Mouse (Mus musculus) brain, embryonic 18.5 days (tissue): Measurements from ENCODE around the gene Panx3.

ENCODE experiments used
- DNase-seq: peaks from one replicate; pipeline ENCODE4 v3.0.0-alpha.2; 2012; ENCODE audit warnings: low read depth, low spot score

Gene Panx3

DNA sequence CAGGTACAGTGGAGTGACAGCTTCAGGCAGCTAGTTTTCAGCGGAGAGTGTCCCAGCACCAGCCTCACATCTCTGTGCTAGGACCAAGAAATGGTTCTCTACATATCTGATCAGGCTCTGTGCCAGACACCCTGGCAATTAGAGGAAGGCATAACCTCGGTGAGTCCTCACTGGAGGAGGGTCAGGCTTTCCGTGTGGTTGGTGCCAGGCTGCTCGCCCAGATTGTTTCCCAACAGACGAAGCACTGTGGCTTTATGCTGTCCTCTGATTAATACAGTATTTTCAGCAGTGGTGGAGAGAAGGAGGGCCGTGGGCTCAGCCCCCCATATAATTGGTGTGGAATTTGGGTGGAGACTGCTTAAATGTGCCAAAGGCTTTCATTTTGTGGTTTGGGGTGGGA is at the start of gene Panx3:
TSS of gene Panx3 (minus strand) at position 121 of the 400 bp plus-strand sequence.
- DNase-seq: no peak

DNA sequence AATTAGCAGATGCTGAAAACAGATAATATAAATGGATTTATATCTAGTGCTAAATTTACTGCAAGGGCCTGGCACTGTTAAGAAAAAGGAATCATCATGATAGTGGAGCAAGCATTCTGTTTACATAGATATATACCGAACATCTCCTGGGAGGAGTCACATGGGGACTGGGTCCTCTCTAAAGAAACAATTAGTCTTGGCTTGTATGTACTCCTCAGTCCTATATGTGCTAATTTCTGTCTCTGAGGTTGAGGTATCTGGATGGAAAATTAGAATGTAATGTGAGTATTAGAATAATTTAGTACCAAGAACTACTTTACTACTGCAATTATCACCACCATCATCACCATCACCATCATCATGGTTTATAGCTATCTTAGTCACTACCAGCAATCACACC is 47.1 kb upstream of the Panx3 start, which contains the start of gene Olfr160:
TSS of gene Olfr160 (minus strand) at position 101 of the 400 bp plus-strand sequence.
- DNase-seq: no peak

- no peak for DNase-seq
Observed at GRCm38 (mm10) chr9:37689970-37690686, 21.1 kb upstream of the Panx3 start.

GRCm38 (mm10) chr9:37687941-37688303 is 18.9 kb upstream of the Panx3 start:
- no peak for DNase-seq

- peak; percentile 63 for DNase-seq
Observed at GRCm38 (mm10) chr9:37687288-37687940, 18.4 kb upstream of the Panx3 start.

- DNase-seq: no peak
Observed at GRCm38 (mm10) chr9:37681123-37681522, 12.1 kb upstream of the Panx3 start.

DNA sequence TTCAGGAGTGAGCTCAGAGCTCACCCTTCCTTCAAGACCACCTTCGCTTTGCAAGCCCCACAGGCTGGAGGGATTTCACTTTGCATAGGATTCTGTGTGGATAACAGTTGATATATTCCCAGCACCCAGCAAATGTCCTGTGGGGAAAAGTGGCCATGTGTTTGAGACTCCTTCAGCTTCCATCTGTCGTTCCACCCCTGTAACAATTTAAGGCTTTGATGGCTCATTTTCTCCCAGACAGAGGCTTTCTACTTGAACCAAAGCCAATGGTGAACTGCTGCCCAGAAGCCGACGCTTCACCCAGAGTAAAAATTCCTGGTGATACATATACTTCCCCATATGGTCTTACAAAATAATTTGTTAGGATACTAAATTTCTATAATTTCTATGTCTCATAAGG is 6.3 kb upstream of the Panx3 start:
- no peak for DNase-seq

- no peak for DNase-seq
Observed at GRCm38 (mm10) chr9:37670261-37670660, 1.2 kb upstream of the Panx3 start.

DNA sequence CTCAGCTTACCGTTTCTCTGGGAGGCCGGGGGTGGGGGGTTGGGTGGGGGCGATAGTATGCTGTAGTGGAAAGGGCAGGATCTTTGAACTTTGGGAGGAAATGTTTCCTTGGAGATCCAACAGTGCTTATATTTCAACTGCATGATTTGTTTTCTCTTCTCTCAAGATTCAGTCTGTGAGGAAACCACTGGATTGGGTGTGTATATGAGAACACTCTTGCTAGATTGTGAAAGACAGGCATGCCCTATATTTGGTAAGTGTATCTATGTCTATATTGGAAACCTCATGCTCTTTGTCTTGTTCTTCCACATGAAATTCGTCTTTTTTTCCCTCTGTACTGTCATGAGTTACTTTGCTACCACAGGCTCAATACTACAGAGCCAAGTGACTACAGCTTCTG is 643 bp upstream of the Panx3 start:
- DNase-seq: no peak

DNA sequence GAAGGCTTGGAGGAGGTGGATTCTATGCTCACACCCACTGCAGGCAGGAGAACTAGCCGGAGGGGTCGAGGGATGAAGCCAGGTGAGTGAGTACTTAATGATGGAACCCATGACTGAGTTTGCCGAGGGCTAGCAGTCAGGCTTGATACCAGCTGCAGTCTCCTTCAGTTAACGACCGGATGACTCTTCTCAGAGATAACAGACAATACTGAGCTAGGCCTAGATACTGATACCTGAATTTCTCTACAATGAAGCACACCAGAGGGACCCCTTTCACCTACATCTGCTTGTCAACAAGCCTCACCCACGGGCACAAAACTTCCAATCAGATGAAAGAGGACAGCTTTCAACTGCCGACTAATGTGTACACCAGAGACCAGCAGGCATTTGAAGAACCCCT is 3.0 kb downstream of the Panx3 start:
- DNase-seq: no peak

- DNase-seq: no peak
Observed at GRCm38 (mm10) chr9:37664604-37665003, 4.4 kb downstream of the Panx3 start.

GRCm38 (mm10) chr9:37663210-37663609 is 5.8 kb downstream of the Panx3 start:
- DNase-seq: no peak

DNA sequence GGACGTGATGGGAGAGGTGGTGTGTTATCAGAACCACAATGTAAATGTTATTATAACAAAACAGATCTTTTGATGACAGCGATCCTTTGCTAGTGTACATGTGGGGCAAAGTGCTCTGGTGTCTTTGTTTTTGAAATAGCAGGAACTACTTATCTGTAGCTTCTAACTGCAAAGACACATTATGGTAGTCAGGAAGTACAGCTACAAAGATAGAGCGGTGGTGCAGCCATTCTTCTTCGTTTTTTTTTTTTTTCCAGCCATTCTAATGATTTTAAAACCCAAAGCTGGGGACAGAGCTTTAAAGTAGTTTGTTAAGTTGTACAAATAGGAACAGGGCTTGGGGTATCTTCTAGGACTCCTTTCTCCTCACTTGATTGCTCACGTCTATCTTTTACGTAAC is 9.6 kb downstream of the Panx3 start:
- no peak for DNase-seq

- DNase-seq: no peak
Observed at GRCm38 (mm10) chr9:37656931-37657481, 12.0 kb downstream of the Panx3 start, which contains the start of gene Tbrg1. Tbrg1 (minus strand) TSS chr9:37657312.

- DNase-seq: no peak
Observed at GRCm38 (mm10) chr9:37656439-37656881, 12.6 kb downstream of the Panx3 start.

DNA sequence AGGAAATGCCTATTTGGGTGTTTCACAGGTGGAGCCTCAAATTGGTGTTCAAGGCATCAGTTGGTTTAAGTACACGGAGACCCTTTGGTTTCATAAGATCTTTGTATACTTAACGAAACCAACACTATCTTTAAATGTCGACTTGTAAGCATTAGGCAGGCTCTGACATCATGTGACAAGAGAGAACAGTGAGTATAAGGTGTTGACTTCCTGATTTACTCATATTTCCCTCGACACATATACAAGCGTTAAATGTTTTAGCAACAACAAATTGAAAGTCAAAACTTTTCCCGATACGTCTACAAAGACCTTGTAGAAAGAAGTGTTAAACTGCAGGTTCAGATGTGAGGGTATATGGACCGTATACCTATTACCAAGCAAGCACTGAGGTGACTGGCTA is 13.1 kb downstream of the Panx3 start:
- no peak for DNase-seq

GRCm38 (mm10) chr9:37653836-37654235 is 15.2 kb downstream of the Panx3 start:
- DNase-seq: no peak

DNA sequence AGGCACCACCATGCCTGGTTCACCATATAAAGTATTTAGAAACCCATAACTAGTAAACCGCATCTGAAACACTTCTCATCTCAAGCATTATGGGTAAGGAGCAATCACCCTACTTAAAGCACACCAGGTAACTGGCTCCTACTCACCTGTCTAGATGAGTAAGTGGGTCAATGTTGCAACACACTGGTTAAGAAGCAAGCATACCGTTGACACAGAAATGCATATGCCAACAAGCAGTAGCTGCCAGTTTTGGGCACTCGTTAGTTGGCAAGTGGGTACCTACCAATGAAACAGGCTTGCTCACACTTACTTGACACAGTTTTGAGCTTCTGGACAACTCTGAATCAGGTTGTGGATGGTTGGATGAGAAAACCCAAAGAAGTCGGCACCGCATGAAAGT is 18.4 kb downstream of the Panx3 start:
- DNase-seq: no peak

- DNase-seq: no peak
Observed at GRCm38 (mm10) chr9:37646246-37646645, 22.8 kb downstream of the Panx3 start.

DNA sequence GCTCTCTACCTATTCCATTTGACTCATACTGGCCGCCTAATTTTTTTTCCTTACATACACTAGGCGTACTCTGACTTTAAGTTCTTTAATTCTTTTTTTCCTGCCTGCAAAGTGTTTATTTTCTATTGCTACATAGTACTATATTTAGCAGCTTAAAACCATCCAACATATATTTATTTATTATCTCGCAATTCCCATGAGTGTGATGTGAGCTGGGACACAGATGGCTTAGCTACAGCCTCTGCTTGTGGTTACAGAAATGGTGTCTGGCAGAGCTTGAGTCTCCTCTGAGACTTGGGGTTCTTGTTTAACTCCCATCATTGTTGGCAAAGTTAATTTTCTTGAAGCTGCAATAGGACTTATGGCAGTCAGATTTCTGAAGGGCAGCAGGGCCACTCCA is 30.3 kb downstream of the Panx3 start:
- DNase-seq: no peak

DNA sequence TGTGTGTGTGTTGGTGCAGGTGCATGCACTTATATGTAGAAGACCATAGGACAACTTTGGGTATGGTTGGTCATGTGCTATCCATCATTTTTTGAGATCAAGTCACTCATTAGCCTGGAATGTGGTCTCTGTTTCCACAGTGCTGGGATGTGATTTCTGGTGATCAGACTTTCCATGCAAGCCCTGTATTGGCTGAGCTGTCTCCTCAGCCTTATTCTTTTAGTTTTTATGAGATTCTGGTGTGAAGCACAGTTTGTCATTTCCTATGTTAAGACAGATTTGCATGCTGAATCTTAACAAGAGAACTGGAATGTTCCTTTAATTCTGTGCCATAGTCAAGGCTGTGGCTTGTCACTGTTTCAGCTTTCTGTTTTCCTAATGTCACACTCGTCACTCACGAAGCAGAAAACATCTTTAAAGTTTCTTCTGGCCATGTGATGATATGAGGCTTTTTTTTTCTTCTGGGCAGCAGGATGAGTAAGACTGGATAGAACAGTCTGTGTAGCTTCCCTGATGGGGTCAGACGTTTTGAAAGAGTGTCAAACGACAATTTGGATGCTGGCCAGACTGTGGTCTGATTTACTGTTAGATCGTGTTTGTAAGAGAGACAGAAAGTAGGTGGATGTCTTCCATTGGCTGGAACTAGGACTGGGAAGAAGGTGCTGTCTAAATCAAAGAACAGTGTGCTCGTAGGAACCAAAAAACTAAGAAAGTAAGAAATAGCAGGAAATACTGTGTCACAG is 32.1 kb downstream of the Panx3 start:
- DNase-seq: no peak

DNA sequence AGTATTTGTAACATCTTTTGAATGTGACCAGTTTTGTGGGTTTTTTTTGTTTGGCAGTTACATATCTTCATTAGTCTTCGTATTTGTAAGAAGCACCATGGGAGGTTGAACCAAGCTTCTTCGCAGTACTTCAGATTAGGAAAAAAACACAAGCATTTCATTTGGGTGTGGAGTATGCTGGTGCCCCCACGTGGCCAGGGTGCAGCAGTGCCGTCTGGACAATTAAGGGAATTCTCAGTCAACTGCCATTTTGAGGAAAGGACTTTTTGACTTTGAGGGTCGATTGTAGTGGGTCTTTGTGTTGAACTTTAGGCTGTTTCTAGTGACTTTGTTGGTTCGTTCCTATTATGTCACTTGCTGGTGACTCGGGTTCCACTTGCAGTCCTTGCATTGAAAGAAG is 32.7 kb downstream of the Panx3 start:
- no peak for DNase-seq
